Mouse (Mus musculus) bone marrow, adult 2 months (tissue): Measurements from ENCODE around the gene Gal3st4.

Experiments
- CTCF ChIP-seq: fragments of 200-500 bp; IDR thresholded peaks from 2 replicates; pipeline ENCODE4 v1.5.1; 2011; ENCODE audit warnings: low read length, control low read depth; ENCODE audit not compliant: control insufficient read depth, insufficient read depth
- POLR2A ChIP-seq: fragments of 200-500 bp; IDR thresholded peaks from 2 replicates; pipeline ENCODE4 v1.6.1; 2011; ENCODE audit warnings: low read depth, mild to moderate bottlenecking, control low read depth, low read length, borderline replicate concordance; ENCODE audit not compliant: control insufficient read depth

DNA sequence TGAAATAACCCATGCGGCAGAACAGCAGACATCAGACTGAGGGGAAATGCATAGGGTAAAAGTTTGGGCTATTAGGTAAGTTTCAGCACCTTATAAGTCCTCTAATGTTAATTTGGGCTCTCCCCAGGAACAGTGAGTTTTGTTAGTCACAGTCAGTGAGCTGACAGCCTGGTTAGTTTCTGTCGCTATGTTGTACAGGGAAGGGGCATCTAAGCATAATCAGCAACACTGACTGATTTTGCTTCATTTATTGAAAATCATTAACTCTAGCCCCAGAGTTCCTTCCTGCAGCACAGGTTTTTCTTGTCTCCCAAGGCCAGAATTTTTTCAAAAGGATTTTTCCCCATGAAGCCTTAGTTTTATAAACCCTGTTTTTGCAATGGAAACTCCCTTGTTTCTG is 38.9 kb downstream of the Gal3st4 start:
- no peak for TF ChIP-seq CTCF
- no peak for TF ChIP-seq POLR2A
